Comparison of ENCODE assay signal across 17 mouse cellular contexts in genomic region chr10:94620561-94620960, GRCm38 (mm10).
DNase-seq lines count a peak whose midpoint lies in the region; ATAC-seq and TF ChIP-seq lines count a peak whose summit lies in the region.
"Had no signal": no experiment of that assay in that cellular context is flagged by ENCODE, and none has a peak within 500 bp of the region (broad histone marks: within the 10 kb centered on the region; RNA-seq: fewer than 3 reads in every experiment).

No protein-coding gene starts in this region.

- WGBS in intestine, embryonic 14.5 days, result 69% methylated on average over 6 of the region's 6 CpGs
- WGBS in intestine, postnatal 0 days, result 68% methylated on average over 6 of the region's 6 CpGs

- no peaks in the 10 kb centered on the region for H3K36me3 ChIP-seq in intestine, embryonic 14.5 days (ENCODE audit: control insufficient read depth, insufficient read depth, low read length)
- H3K36me3 ChIP-seq in intestine, postnatal 0 days (ENCODE audit: control insufficient read depth, insufficient read depth), result no peaks in the 10 kb centered on the region
- H3K36me3 ChIP-seq: embryonic facial prominence, embryonic 13.5 days; heart, embryonic 12.5 days had no signal

- no peak overlapping the region for H3K4me2 ChIP-seq in intestine, embryonic 14.5 days (ENCODE audit: low read length)
- no peak overlapping the region for H3K4me2 ChIP-seq in intestine, postnatal 0 days (replicated peaks; ENCODE audit: low read depth)

- no peak for TF ChIP-seq CTCF in intestine, postnatal 0 days (IDR thresholded peaks at IDR 0.05; ENCODE audit: low read depth)

- 0 out of 2 replicates have a peak, but pooled peaks cover 4% of the 10 kb centered on the region for H3K27me3 ChIP-seq in intestine, embryonic 14.5 days (replicated peaks; ENCODE audit: control insufficient read depth, insufficient read depth, low read length)
- H3K27me3 ChIP-seq in intestine, postnatal 0 days (replicated peaks; ENCODE audit: control insufficient read depth, insufficient read depth, low read length), result 0 out of 2 replicates have a peak, but pooled peaks cover 7% of the 10 kb centered on the region

- ATAC-seq in frontal cortex, adult (ENCODE audit: low TSS enrichment), result peak; percentile 7; the same call in 1 of the 2 replicates
- no peak for ATAC-seq in intestine, embryonic 14.5 days (replicated peaks; ENCODE audit: low FRiP score, low TSS enrichment, low read depth)
- ATAC-seq in intestine, postnatal 0 days, result no peak
- ATAC-seq: activated CD4-positive, CD25-positive, alpha-beta regulatory T cell, adult 4 months; Patski had no signal

- H3K4me3 ChIP-seq in intestine, embryonic 14.5 days (ENCODE audit: low read depth, low read length), result no peak overlapping the region
- H3K4me3 ChIP-seq in intestine, postnatal 0 days (ENCODE audit: low read depth, low read length), result no peak overlapping the region
- H3K4me3 ChIP-seq: embryonic facial prominence, embryonic 13.5 days; heart, adult 2 months; heart, embryonic 12.5 days had no signal

- DNase-seq in frontal cortex, postnatal 25 days (ENCODE audit: low spot score in 2 of 2), result no peak
- DNase-seq in intestine, embryonic 14.5 days (ENCODE audit: low spot score), result peak; percentile 41
- peak; percentile 35 for DNase-seq in testis, postnatal 10 days (ENCODE audit: low spot score)
- no peak for DNase-seq in testis, postnatal 14 days (ENCODE audit: low spot score)
- DNase-seq in urinary bladder, adult 18-20 months (ENCODE audit: low spot score in 2 of 2), result no peak
- DNase-seq: adrenal gland, postnatal 25 days; cerebellum, adult 18-20 months; cerebellum, adult 9-11 months; cerebellum, postnatal 36 days; gastrocnemius, postnatal 10 days; heart, adult 2 months had no signal

- H3K9ac ChIP-seq in intestine, embryonic 14.5 days (ENCODE audit: low read length), result no peak overlapping the region
- H3K9ac ChIP-seq in intestine, postnatal 0 days (ENCODE audit: low read depth, low read length), result no peak overlapping the region
- H3K9ac ChIP-seq: embryonic facial prominence, embryonic 13.5 days; heart, embryonic 12.5 days had no signal

- no peaks in the 10 kb centered on the region for H3K9me3 ChIP-seq in intestine, embryonic 14.5 days (ENCODE audit: control insufficient read depth, low read length)
- H3K9me3 ChIP-seq in intestine, postnatal 0 days (ENCODE audit: control insufficient read depth), result no peaks in the 10 kb centered on the region
- H3K9me3 ChIP-seq: embryonic facial prominence, embryonic 13.5 days; heart, embryonic 12.5 days had no signal

- no peak overlapping the region for H3K27ac ChIP-seq in intestine, embryonic 14.5 days (ENCODE audit: low read depth)
- no peak overlapping the region for H3K27ac ChIP-seq in intestine, postnatal 0 days (ENCODE audit: low read depth, low read length)
- H3K27ac ChIP-seq: embryonic facial prominence, embryonic 13.5 days; heart, adult 2 months had no signal

- H3K4me1 ChIP-seq in intestine, embryonic 14.5 days (replicated peaks; ENCODE audit: control insufficient read depth, insufficient read depth, low read length), result no peaks in the 10 kb centered on the region; the same call in 1 of the 2 replicates
- no peaks in the 10 kb centered on the region for H3K4me1 ChIP-seq in intestine, postnatal 0 days (replicated peaks; ENCODE audit: control insufficient read depth, insufficient read depth, low read length)

Comparison
In these comparisons a context has a peak if more than half of its experiments do, and no peak if none do; other contexts are left out.
1. DNase-seq: peak in intestine, embryonic 14.5 days (single experiment) and testis, postnatal 10 days (single experiment); none in frontal cortex, postnatal 25 days (0 of 2), testis, postnatal 14 days (single experiment) and urinary bladder, adult 18-20 months (0 of 2).